Mouse (Mus musculus): ENCODE measurements at regions not wholly inside any gene's neighbourhood (a gene's known extent, or its start where the extent isn't known, plus 50 kb on each side); places are given as distances from the start of the nearest gene placed in this dataset.

- TF ChIP-seq CTCF (IDR thresholded peaks at IDR 0.05; ENCODE audit: low read depth) (no peak), EP300 (optimal IDR thresholded peaks at IDR 0.05) (no peak)
These were observed 62.2 kb downstream of the Ttc32 start for GRCm38 (mm10) chr12:9091951-9092350.
